Mouse (Mus musculus) liver, adult 2 months (tissue): Measurements from ENCODE around the gene Gbx1. TPM values are rescaled to one million over a fixed set of nuclear protein-coding genes. Genes with fewer than 3 reads are reported as not detected.

Source experiments
- DNase-seq: peaks from one replicate; pipeline ENCODE4 v3.0.0-alpha.2; 2011; ENCODE audit warnings: low read depth, low spot score; ENCODE audit errors: extremely low read depth
- H3K27ac ChIP-seq: fragments of 200-500 bp; replicated peaks from 2 replicates; pipeline ENCODE4 v1.5.1; 2012; ENCODE audit warnings: low read depth, mild to moderate bottlenecking, control low read depth, inconsistent platforms, low read length; ENCODE audit not compliant: insufficient read depth
- H3K27me3 ChIP-seq: fragments of 200-500 bp; 2 replicates; pipeline ENCODE4 v1.6.1; 2012; ENCODE audit warnings: mild to moderate bottlenecking, moderate library complexity, low read length, inconsistent platforms; ENCODE audit not compliant: control insufficient read depth, insufficient read depth
- H3K36me3 ChIP-seq: fragments of 200-500 bp; 2 replicates; pipeline ENCODE4 v1.6.1; 2012; ENCODE audit warnings: low read length, inconsistent platforms; ENCODE audit not compliant: control insufficient read depth, insufficient read depth
- H3K4me1 ChIP-seq: fragments of 200-500 bp; 2 replicates; pipeline ENCODE4 v1.6.1; 2011; ENCODE audit warnings: low read length; ENCODE audit not compliant: control insufficient read depth, insufficient read depth
- H3K4me3 ChIP-seq: fragments of 200-500 bp; 2 replicates; pipeline ENCODE4 v1.5.1; 2011; ENCODE audit warnings: low read depth, mild to moderate bottlenecking, control low read depth, low read length, moderate library complexity; ENCODE audit not compliant: insufficient read depth
- H3K79me2 ChIP-seq: fragments of 200-500 bp; 2 replicates; pipeline ENCODE4 v1.6.1; 2012; ENCODE audit warnings: inconsistent platforms, mild to moderate bottlenecking, low read length, moderate library complexity; ENCODE audit not compliant: control insufficient read depth, insufficient read depth
- H3K9ac ChIP-seq: fragments of 200-500 bp; 2 replicates; pipeline ENCODE4 v1.6.1; 2012; ENCODE audit warnings: low read depth, mild to moderate bottlenecking, control low read depth, inconsistent platforms, low read length
- CTCF ChIP-seq: fragments of 200-500 bp; IDR thresholded peaks from 2 replicates; pipeline ENCODE4 v1.5.1; 2011; ENCODE audit warnings: low read depth, low read length, control low read depth
- POLR2A ChIP-seq: fragments of 200-500 bp; IDR thresholded peaks from 2 replicates; pipeline ENCODE4 v1.6.1; 2011; ENCODE audit warnings: low read length, control low read depth; ENCODE audit not compliant: insufficient read depth; ENCODE audit errors: extremely low read depth
- WGBS: fragments of 180-500 bp; shearing (Covaris S2); methylation state at CpG from one replicate; pipeline ENCODE4 v1.1.7; 2018; 5-methylcytosine and 5-hydroxymethylcytosine counted together
- polyA plus RNA-seq: library from polyadenylated mRNA; depleted of rRNA; stranded (reverse); fragments of >200 nt; gene quantifications from 2 replicates; pipeline ENCODE4 v1.2.3, GENCODE M21; 2012
- total RNA-seq: library from RNA; depleted of rRNA; stranded (reverse); fragments of >200 nt; gene quantifications from 2 replicates; pipeline ENCODE4 v1.2.3, GENCODE M21; 2014

Gbx1 gene
- total and polyA plus RNA-seq, 2 experiments = not detected

- H3K27me3 ChIP-seq = peaks cover 15% of the 10 kb centered on the region
- TF ChIP-seq POLR2A = no peak
- TF ChIP-seq CTCF = no peak
- 49% methylated on average over 8 of the region's 8 CpGs for WGBS
Observed at GRCm38 (mm10) chr5:24523806-24524205, 3.2 kb downstream of the Gbx1 start.

GRCm38 (mm10) chr5:24521366-24521765 is 5.6 kb downstream of the Gbx1 start:
- 63% methylated on average over 8 of the region's 8 CpGs for WGBS
- Histone ChIP-seq H3K4me3 (no peak overlapping the region), H3K9ac (no peak overlapping the region), H3K4me1 (no peaks in the 10 kb centered on the region), H3K27ac (no peak overlapping the region), H3K36me3 (no peaks in the 10 kb centered on the region), H3K27me3 (peaks cover 9% of the 10 kb centered on the region), H3K79me2 (no peaks in the 10 kb centered on the region)
- no peak for TF ChIP-seq CTCF
- TF ChIP-seq POLR2A = no peak
- no peak for DNase-seq

More at GRCm38 (mm10) chr5:24523806-24524205, 3.2 kb downstream of the Gbx1 start:
- Histone ChIP-seq H3K36me3 (no peaks in the 10 kb centered on the region), H3K4me1 (no peaks in the 10 kb centered on the region), H3K9ac (no peak overlapping the region), H3K27ac (no peak overlapping the region), H3K79me2 (no peaks in the 10 kb centered on the region), H3K4me3 (no peak overlapping the region)
- DNase-seq = no peak

GRCm38 (mm10) chr5:24512271-24512670 is 14.7 kb downstream of the Gbx1 start:
- no peaks in the 10 kb centered on the region for H3K79me2 ChIP-seq
- DNase-seq = peak; percentile 22
- 25% methylated on average over 8 of the region's 8 CpGs for WGBS
- no peaks in the 10 kb centered on the region for H3K4me1 ChIP-seq
- no peak for TF ChIP-seq POLR2A
- no peak for TF ChIP-seq CTCF
- H3K9ac ChIP-seq = no peak overlapping the region
- H3K4me3 ChIP-seq = no peak overlapping the region
- H3K27me3 ChIP-seq = 0 out of 2 replicates have a peak, but pooled peaks cover 2% of the 10 kb centered on the region
- H3K36me3 ChIP-seq = no peaks in the 10 kb centered on the region
- H3K27ac ChIP-seq = no peak overlapping the region

- peak; percentile 21 for DNase-seq
- TF ChIP-seq POLR2A = no peak
- TF ChIP-seq CTCF = peak; percentile 75
- 49% methylated on average over 11 of the region's 11 CpGs for WGBS
- no peak overlapping the region for H3K27ac ChIP-seq
- H3K27me3 ChIP-seq = 0 out of 2 replicates have a peak, but pooled peaks cover 2% of the 10 kb centered on the region
- no peak overlapping the region for H3K4me3 ChIP-seq
- no peaks in the 10 kb centered on the region for H3K79me2 ChIP-seq
- no peaks in the 10 kb centered on the region for H3K36me3 ChIP-seq
- no peak overlapping the region for H3K9ac ChIP-seq
- H3K4me1 ChIP-seq = no peaks in the 10 kb centered on the region
Observed at GRCm38 (mm10) chr5:24510635-24511034, 16.4 kb downstream of the Gbx1 start.

GRCm38 (mm10) chr5:24508406-24508805 is 18.6 kb downstream of the Gbx1 start:
- DNase-seq = no peak
- no peak overlapping the region for H3K4me3 ChIP-seq
- 0 out of 2 replicates have a peak, but pooled peaks cover 2% of the 10 kb centered on the region for H3K27me3 ChIP-seq
- no peaks in the 10 kb centered on the region for H3K79me2 ChIP-seq
- no peak overlapping the region for H3K9ac ChIP-seq
- no peaks in the 10 kb centered on the region for H3K36me3 ChIP-seq
- TF ChIP-seq CTCF (no peak), POLR2A (no peak)
- H3K27ac ChIP-seq = no peak overlapping the region
- 92% methylated on average over 7 of the region's 7 CpGs for WGBS
- no peaks in the 10 kb centered on the region for H3K4me1 ChIP-seq

- Histone ChIP-seq H3K27me3 (no peaks in the 10 kb centered on the region), H3K27ac (no peak overlapping the region), H3K79me2 (no peaks in the 10 kb centered on the region), H3K4me1 (no peaks in the 10 kb centered on the region), H3K36me3 (no peaks in the 10 kb centered on the region), H3K4me3 (no peak overlapping the region), H3K9ac (no peak overlapping the region)
- no peak for DNase-seq
- 41% methylated on average over 2 of the region's 2 CpGs for WGBS
- TF ChIP-seq POLR2A (no peak), CTCF (no peak)
Observed at GRCm38 (mm10) chr5:24505513-24505912, 21.5 kb downstream of the Gbx1 start.
